Mouse (Mus musculus) CH12.LX (cell line): ENCODE results near the gene Ccr2.

Experiments used
- CHD2 ChIP-seq: IDR thresholded peaks from 2 replicates; pipeline ENCODE4 v1.6.1; 2011; ENCODE audit warnings: low read length, improper control_type of control experiment
- CTCF ChIP-seq, 2 experiments: IDR thresholded peaks in 1 of 2; conservative IDR thresholded peaks in 1 of 2; 2 replicates each; pipeline ENCODE4 v1.5.1; 2011 to 2012; ENCODE audit warnings: low read depth in 2 of 2, low read length in 2 of 2, improper control_type of control experiment in 1 of 2, inconsistent platforms in 1 of 2, mild to moderate bottlenecking in 1 of 2, moderate library complexity in 1 of 2
- E2F4 ChIP-seq: IDR thresholded peaks from 2 replicates; pipeline ENCODE4 v1.6.1; 2011; ENCODE audit warnings: low read depth, low read length, improper control_type of control experiment; ENCODE audit not compliant: insufficient replicate concordance
- ELF1 ChIP-seq: IDR thresholded peaks from 2 replicates; pipeline ENCODE4 v1.6.1; 2014; ENCODE audit warnings: low read depth, mild to moderate bottlenecking, inconsistent platforms, low read length, improper control_type of control experiment
- HCFC1 ChIP-seq: IDR thresholded peaks from 2 replicates; pipeline ENCODE4 v1.6.1; 2012; ENCODE audit warnings: low read depth, mild to moderate bottlenecking, inconsistent platforms, low read length, improper control_type of control experiment
- MAFK ChIP-seq: IDR thresholded peaks from 2 replicates; pipeline ENCODE4 v1.6.1; 2011; ENCODE audit warnings: low read length, improper control_type of control experiment; ENCODE audit not compliant: insufficient replicate concordance
- MAX ChIP-seq: IDR thresholded peaks from 2 replicates; pipeline ENCODE4 v1.6.1; 2011; ENCODE audit warnings: low read length, improper control_type of control experiment
- NRF1 ChIP-seq: IDR thresholded peaks from 2 replicates; pipeline ENCODE4 v1.6.1; 2014; ENCODE audit warnings: low read depth, mild to moderate bottlenecking, inconsistent platforms, low read length, improper control_type of control experiment, moderate library complexity
- POLR2A ChIP-seq: IDR thresholded peaks from 2 replicates; pipeline ENCODE4 v1.6.1; 2011; ENCODE audit warnings: low read depth, mild to moderate bottlenecking, improper control_type of control experiment, low read length
- POLR2AphosphoS2 ChIP-seq: IDR thresholded peaks from 2 replicates; pipeline ENCODE4 v1.6.1; 2011; ENCODE audit warnings: low read depth, low read length, improper control_type of control experiment
- SIN3A ChIP-seq: IDR thresholded peaks from 2 replicates; pipeline ENCODE4 v1.6.1; 2012; ENCODE audit warnings: low read length, improper control_type of control experiment, inconsistent platforms
- TBP ChIP-seq: conservative IDR thresholded peaks from 2 replicates; pipeline ENCODE4 v1.6.1; 2011; ENCODE audit warnings: low read depth, low read length, improper control_type of control experiment
- USF1 ChIP-seq: IDR thresholded peaks from 2 replicates; pipeline ENCODE4 v1.6.1; 2014; ENCODE audit warnings: low read depth, mild to moderate bottlenecking, inconsistent platforms, low read length, improper control_type of control experiment
- USF2 ChIP-seq: conservative IDR thresholded peaks from 2 replicates; pipeline ENCODE4 v1.6.1; 2011; ENCODE audit warnings: low read depth, low read length, improper control_type of control experiment

DNA sequence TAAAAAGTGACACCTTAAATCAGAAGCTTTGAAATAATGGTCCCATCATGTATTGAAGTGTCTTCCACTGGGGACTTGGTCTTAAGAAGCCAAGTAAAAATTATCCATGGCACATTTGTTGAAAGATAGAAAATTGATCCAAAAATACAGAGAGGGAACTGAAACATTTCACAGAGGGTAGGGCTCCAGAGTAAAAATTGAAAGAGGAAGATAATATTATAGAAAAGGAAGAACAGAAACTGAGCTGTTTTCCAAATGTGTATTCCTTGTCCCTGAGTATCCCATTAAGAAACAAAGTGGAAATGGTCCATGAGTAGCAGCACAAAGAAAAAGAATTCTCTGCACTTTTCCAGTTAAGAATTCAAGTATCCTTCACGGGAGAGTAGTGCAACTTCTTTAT, 11.3 kb upstream of the Ccr2 start:
- TF ChIP-seq USF1: no peak
- no peak for TF ChIP-seq CTCF (conservative IDR thresholded peaks at IDR 0.05 in 1 of 2, IDR thresholded peaks at IDR 0.05 in 1 of 2; ENCODE audit: low read depth in 2 of 2, low read length in 2 of 2)
- no peak for TF ChIP-seq HCFC1
- TF ChIP-seq MAX: no peak
- TF ChIP-seq USF2: no peak
- no peak for TF ChIP-seq SIN3A
- no peak for TF ChIP-seq CHD2
- TF ChIP-seq MAFK: no peak
- no peak for TF ChIP-seq POLR2AphosphoS2
- no peak for TF ChIP-seq TBP
- no peak for TF ChIP-seq ELF1
- TF ChIP-seq POLR2A: no peak
- TF ChIP-seq NRF1: no peak
- no peak for TF ChIP-seq E2F4
